Mouse (Mus musculus) gastrocnemius, postnatal 36 days (tissue): ENCODE data around the gene Eps8l2. TPM values are rescaled to one million over a fixed set of nuclear protein-coding genes. Genes with fewer than 3 reads are reported as not detected.

Experiments used
- DNase-seq, 2 experiments: peaks; one replicate each; pipeline ENCODE4 v3.0.0; 2022
- intact Hi-C: fragments of 180-260 bp; cut with DNase I; formaldehyde crosslinking; loops from one replicate; pipeline ENCODE4 v1.15.1; 2025
- total RNA-seq, 2 experiments: library from RNA; stranded (reverse); gene quantifications; 2 replicates each; pipeline ENCODE4 v1.2.3; 2021

The Eps8l2 gene
- total RNA-seq, 2 experiments from 2014 or later: 2.1 to 2.5 TPM

- intact Hi-C loops: no loop called here
- peak; percentile 99 for DNase-seq
Measured at GRCm38 (mm10) chr7:141327469-141328372, 11.0 kb upstream of the Eps8l2 start, which contains the start of the genes Deaf1 and Tmem80. Deaf1 (minus strand) TSS chr7:141327690. Tmem80 (plus strand) TSS chr7:141327739.

DNA sequence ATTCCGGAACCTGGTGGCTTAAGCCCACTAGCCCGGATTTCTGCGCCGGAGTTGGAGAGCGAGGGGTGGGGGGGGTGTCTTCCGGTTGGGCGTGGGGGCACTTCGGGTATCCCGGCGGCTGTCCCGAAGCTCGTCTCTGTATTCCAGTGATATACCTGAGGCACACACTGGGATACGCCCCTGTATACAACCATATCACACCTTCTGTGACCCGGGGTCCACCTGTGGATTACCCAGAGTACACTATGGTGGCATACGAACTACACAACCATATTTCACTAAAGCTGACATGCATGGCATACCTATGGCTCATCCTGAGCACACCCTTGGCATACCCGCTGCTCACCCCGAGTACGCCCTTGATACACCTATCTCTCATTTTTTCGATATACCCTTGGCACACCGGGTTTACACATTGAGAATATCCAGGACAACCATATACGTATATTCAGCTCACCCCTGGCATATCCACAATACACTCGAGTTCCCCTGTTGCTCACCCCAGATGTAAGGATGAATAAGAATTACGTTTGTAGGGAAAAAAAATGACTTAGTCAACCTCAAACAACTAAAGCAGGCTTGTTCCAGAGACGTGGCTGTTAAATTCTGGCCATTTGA, 10.2 kb upstream of the Eps8l2 start:
- intact Hi-C loops: no loop called here
- no peak for DNase-seq

GRCm38 (mm10) chr7:141330706-141331105, 8.0 kb upstream of the Eps8l2 start:
- intact Hi-C loops: no loop called here
- DNase-seq: no peak

DNA sequence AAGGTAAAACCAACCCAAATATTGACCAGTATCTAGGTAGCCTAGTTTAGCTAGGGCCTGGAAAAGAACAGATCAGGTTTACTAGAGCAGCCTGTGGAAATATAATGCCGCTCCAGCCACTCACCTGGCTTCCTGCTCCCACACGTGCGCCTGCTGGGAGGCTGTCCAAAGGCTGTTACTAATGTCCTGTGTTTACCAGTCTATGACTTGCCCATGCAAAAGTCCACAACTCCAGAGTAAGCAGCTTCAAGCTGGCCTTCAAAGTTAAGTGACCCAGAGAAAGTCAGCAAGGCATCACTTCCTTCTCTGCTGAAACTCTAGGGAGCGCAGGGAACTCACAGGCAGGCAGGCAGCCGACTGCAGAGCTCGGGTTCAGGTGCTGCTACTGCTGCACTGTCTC, 6.7 kb upstream of the Eps8l2 start:
- intact Hi-C loops: no loop called here
- DNase-seq: no peak

DNA sequence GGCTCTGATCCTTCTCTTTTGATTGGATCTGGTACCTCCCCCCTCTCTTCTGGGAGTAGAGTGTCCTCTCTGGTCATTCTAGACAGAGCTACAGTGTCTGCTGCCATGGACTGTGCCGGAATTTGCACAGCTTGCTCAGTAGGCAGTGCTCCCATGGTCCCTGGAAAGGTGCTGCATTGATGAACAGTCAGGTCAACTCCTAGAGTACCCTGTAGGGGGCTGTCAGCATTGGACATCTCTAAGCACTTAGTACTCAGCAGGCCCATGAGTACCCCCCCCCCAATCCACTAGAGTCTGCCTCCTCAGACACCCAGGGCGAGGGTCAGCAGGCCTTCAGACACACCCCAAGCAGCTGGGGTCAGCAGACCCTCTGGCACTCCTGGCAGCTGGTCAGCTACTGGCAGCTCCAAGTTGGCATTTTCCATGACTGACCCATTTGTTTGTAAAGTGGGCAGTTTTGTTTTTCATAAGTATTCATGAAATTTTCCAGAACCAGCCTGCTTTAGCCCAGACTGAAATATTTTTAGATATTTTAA, 3.6 kb upstream of the Eps8l2 start:
- intact Hi-C loops: no loop called here
- DNase-seq: no peak

DNA sequence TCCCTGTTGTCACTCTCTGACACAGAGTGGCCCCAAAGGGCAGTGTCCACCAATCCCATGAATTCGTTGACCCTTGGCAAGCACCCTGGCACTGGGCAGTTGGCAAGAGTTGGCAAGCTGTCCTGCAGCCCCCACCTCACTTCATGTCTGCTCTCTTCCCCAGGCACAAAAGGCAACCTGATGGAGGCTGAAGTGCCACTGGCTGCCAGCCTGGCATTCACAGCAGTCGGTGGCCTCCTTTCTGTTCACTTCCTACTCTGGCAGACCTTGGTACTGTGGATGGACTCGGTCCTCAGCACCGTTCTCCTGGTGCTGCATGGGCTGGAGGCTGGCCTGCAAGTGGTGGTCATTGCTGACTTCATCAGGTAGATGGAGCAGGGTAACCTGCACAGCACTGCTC, 3.0 kb upstream of the Eps8l2 start:
- no peak for DNase-seq
- intact Hi-C loops: no loop called here

- no peak for DNase-seq
- intact Hi-C loops: no loop called here
Measured at GRCm38 (mm10) chr7:141336296-141336695, 2.4 kb upstream of the Eps8l2 start.

DNA sequence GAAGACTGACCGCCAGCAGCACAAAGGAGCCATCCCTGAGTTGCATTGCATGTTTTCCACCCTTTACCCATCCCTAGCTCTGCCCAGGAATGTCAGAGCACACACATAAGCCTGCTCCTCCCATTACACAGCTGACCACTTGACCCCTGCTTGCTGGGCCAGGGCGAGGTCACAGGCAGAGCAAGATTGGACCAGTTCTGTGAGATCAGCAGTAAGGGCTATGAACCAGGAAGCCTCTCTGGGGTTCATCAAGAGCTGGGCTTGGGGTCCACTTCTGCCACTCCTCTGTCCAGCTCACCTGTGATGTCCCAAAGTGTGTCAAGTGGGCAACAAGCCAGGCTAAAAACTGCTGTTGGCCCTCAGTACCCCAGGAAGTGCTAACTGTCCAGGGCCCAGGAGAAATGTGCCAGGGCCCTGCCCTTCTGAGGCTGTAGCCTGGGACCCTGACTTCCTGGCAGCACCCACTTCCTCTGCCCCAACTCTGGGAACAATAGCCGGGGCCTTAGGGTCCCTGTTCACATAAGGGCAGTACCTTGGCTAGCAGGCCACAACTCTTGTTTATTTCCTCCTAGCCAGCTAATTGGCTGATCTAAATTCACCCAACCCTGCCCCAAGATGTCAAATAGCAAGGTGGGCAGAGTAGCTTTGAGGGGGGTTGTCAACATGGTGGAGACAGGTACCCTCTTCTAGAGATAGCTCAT, 814 bp upstream of the Eps8l2 start:
- DNase-seq: peak in 1 of 2 experiments; percentile 12
- intact Hi-C loops: no loop called here

DNA sequence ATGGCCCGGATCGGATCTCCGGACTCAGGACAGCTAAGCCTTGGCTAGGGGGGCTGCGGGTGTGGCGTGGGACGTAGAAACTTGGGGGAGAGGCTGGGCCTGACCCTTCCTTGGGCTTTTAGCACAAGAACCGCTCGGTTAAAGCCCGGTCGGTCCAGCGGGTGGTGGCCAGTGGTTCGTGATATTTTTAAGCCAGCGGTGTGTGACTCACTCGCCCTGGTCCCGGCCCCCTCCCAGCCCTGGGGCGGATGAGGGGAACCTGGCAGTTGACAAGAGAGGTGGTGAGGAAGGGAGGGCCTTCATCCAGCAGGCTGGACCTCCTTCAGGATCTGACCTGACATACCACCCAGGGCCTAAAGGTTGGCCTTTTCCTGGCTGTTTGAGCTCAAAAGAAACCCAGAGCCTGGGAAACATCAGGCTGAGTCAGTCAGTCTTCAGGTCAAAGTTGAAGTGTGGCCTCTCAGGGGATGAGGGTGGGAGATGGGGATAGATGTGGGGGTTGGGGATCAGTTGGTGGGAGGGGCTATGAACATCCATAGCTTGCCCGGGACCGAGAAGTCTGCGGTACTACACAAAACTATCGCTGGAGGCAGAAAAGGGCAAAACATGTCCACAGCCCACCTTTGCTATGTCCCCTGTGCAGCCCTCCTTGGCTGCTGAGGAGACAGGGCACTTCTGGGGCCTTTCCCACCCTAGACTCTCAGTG, 688 bp downstream of the Eps8l2 start:
- no peak for DNase-seq
- intact Hi-C loops: no loop called here

DNA sequence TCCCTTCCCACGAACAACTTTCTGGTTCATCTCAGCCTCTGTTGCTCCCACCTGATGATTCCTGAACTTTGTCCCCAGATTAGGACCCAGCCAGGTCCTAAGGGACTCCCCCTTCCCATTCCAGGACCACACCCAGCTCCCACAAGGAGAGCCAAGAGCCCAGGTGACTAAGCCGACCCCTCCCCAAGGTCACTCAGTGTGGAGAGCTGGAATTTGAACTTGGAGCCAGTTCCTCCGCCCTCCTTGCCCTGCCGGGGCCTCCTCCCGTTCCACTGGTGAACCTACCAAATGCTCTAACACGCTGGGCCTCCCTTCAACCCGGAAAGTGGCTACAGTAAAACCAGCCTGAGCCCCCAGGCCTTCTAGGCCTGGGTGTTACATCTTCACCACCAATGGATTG, 1.3 kb downstream of the Eps8l2 start:
- DNase-seq: no peak
- intact Hi-C loops: no loop called here

- no peak for DNase-seq
- intact Hi-C loops: no loop called here
Measured at GRCm38 (mm10) chr7:141340476-141340875, 1.8 kb downstream of the Eps8l2 start.

- DNase-seq: no peak
- intact Hi-C loops: no loop called here
Measured at GRCm38 (mm10) chr7:141341689-141342226, 3.1 kb downstream of the Eps8l2 start.

DNA sequence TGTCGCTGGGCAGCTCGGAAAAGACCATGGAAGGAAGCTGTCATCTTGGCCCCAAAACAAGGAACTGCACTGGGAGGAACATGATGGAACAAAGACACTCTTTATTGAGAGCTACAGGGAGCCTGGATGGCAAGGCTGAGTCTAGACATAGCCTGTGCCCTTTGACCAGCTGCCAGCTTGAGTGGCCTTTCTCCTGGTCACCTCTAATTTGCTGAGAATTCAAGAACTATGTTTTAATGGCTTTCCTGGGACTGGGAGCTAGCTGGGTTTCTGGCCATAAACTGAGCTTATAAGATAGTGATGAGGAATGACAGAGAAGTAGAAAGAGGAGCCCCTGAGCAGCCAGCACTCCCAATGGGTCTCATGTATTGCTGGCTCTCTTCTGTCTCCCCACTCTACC, 4.5 kb downstream of the Eps8l2 start:
- intact Hi-C loops: no loop called here

GRCm38 (mm10) chr7:141343696-141344095, 5.0 kb downstream of the Eps8l2 start:
- no peak for DNase-seq
- intact Hi-C loops: no loop called here

More for the DNA sequence above, 4.5 kb downstream of the Eps8l2 start:
- no peak for DNase-seq

GRCm38 (mm10) chr7:141344787-141345186, 6.1 kb downstream of the Eps8l2 start:
- intact Hi-C loops: no loop called here
- DNase-seq: no peak

GRCm38 (mm10) chr7:141351061-141351460, 12.4 kb downstream of the Eps8l2 start:
- DNase-seq: no peak
- intact Hi-C loops: no loop called here

DNA sequence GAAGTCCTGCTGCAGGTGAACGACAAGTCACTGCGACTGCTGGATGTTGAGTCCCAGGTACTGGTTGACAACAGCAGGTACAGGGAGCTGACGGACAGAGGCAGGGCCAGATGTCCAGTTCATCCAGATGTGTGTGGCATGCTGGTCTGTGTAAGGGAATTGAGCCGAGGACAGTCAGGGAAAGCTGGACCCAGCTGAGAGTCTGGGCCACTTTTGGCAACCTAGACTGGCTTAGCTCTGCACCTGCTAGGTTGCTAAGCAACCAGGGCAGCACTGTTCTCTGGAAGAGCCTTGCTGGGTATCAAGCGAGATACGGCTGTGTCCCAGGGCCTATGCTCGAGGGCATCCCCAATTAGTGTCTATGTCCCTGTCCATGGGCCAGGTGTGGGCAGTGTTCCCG, 16.4 kb downstream of the Eps8l2 start:
- DNase-seq: no peak
- intact Hi-C loops: no loop called here

DNA sequence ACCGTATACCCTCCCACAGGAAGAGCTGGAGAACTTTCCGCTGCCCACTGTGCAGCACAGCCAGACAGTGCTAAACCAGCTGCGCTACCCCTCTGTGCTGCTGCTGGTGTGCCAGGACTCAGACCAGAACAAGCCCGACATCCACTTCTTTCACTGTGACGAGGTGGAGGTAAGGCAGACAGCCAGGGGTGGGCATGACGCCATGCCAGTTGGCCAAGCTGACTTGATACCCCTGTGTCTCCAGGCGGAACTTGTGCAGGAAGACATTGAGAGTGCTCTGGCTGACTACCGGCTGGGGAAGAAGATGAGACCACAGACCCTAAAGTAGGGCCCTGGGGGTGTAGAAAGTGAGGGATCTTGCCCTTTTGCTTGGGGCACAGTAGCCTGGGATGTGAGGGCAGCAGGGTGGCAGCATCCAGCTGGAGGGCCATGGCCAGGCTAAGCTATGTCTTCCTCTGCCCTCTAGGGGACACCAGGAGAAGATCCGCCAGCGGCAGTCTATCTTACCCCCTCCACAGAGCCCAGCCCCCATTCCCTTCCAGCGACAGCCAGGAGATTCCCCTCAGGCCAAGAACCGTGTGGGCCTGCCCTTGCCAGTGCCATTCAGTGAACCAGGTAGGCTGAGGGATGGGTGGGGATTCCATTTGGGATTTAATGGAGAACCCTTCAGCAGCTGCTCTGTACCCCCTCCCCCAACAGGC, 17.1 kb downstream of the Eps8l2 start:
- DNase-seq: no peak
- intact Hi-C loops: no loop called here

- intact Hi-C loops: no loop called here
- no peak for DNase-seq
Measured at GRCm38 (mm10) chr7:141356971-141357370, 18.3 kb downstream of the Eps8l2 start.
